Mouse (Mus musculus): ENCODE data around the gene Fgfr1op.

GRCm38 (mm10) chr17:8211399-8211798 is 46.1 kb downstream of the Fgfr1op start:
- TF ChIP-seq EP300 (IDR thresholded peaks at IDR 0.05; ENCODE audit: low read depth) (no peak), CTCF (IDR thresholded peaks at IDR 0.05; ENCODE audit: low read depth) (no peak)

Data from heart, postnatal 0 days (tissue).